ENCODE assay signal across 20 mouse cellular contexts in genomic region chr6:18128059-18128458, GRCm38 (mm10). TPM values are rescaled to one million over a fixed set of nuclear protein-coding genes. Genes with fewer than 3 reads are reported as not detected.
"Had no signal": no experiment of that assay in that cellular context is flagged by ENCODE, and none has a peak within 500 bp of the region (broad histone marks: within the 10 kb centered on the region; RNA-seq: fewer than 3 reads in every experiment).

No protein-coding gene starts in this region.

- H3K9ac ChIP-seq: neural tube, embryonic 13.5 days; neural tube, embryonic 15.5 days; stomach, embryonic 15.5 days had no signal

- H3K9me3 ChIP-seq: neural tube, embryonic 13.5 days; neural tube, embryonic 15.5 days; stomach, embryonic 15.5 days had no signal

- H3K4me1 ChIP-seq: neural tube, embryonic 13.5 days; neural tube, embryonic 15.5 days; stomach, embryonic 15.5 days had no signal

- H3K36me3 ChIP-seq: neural tube, embryonic 13.5 days; neural tube, embryonic 15.5 days; stomach, embryonic 15.5 days had no signal

- H3K4me2 ChIP-seq: neural tube, embryonic 13.5 days; neural tube, embryonic 15.5 days; stomach, embryonic 15.5 days had no signal

- DNase-seq: retina, postnatal 1 day; right cerebral cortex, adult 18-20 months; right cerebral cortex, postnatal 14 days; right cerebral cortex, postnatal 25 days; right cerebral cortex, postnatal 4 days; spleen, adult 18-20 months; thymus, adult 18-20 months; thymus, adult 2 months; thymus, postnatal 14 days; thymus, postnatal 25 days; thymus, postnatal 36 days; thymus, postnatal 4 days had no signal

- H3K4me3 ChIP-seq: neural tube, embryonic 13.5 days; neural tube, embryonic 15.5 days; stomach, embryonic 15.5 days had no signal

- H3K27ac ChIP-seq: neural tube, embryonic 13.5 days; neural tube, embryonic 15.5 days; stomach, embryonic 15.5 days; stomach, postnatal 0 days had no signal

- H3K27me3 ChIP-seq: neural tube, embryonic 13.5 days; neural tube, embryonic 15.5 days; stomach, embryonic 15.5 days had no signal

RNA-seq across cellular contexts. Expression of gene Asz1, which starts 19.2 kb away (rescaled TPM):
- polyA plus RNA-seq: neural tube, embryonic 13.5 days; neural tube, embryonic 14.5 days; neural tube, embryonic 15.5 days; small intestine, adult 2 months; spleen, adult 2 months; stomach, embryonic 16.5 days; stomach, postnatal 0 days; thymus, adult 2 months had no signal
